Mouse (Mus musculus) embryonic facial prominence, embryonic 14.5 days (tissue): Measurements from ENCODE around the gene Nr6a1. TPM values are rescaled to one million over a fixed set of nuclear protein-coding genes. Genes with fewer than 3 reads are reported as not detected.

ENCODE experiments used
- ATAC-seq: fragments of 200-750 bp; cut with Nextera tagmentation; 2 replicates; pipeline ENCODE4 v1.8.0; 2017; ENCODE audit warnings: low read depth, moderate number of reproducible peaks, moderate TSS enrichment
- DNase-seq: peaks from one replicate; pipeline ENCODE4 v3.0.0-alpha.2; 2015; ENCODE audit warnings: low spot score
- H3K27ac ChIP-seq: fragments of 300-500 bp; sonication (generic); replicated peaks from 2 replicates; pipeline ENCODE4 v1.5.1; 2014; ENCODE audit warnings: low read depth, mild to moderate bottlenecking, low read length, moderate library complexity
- H3K27me3 ChIP-seq: fragments of 300-500 bp; sonication (generic); replicated peaks from 2 replicates; pipeline ENCODE4 v1.6.1; 2014; ENCODE audit warnings: low read length; ENCODE audit not compliant: control insufficient read depth, insufficient read depth
- H3K36me3 ChIP-seq: fragments of 300-500 bp; sonication (generic); 2 replicates; pipeline ENCODE4 v1.6.1; 2014; ENCODE audit warnings: low read length, mixed read lengths; ENCODE audit not compliant: control insufficient read depth, insufficient read depth
- H3K4me1 ChIP-seq: fragments of 300-500 bp; sonication (generic); 2 replicates; pipeline ENCODE4 v1.6.1; 2014; ENCODE audit warnings: antibody characterized with exemption, low read length; ENCODE audit not compliant: control insufficient read depth, insufficient read depth
- H3K4me2 ChIP-seq: fragments of 300-500 bp; sonication (generic); 2 replicates; pipeline ENCODE4 v1.6.1; 2014; ENCODE audit warnings: low read depth, mild to moderate bottlenecking, low read length, moderate library complexity, mixed read lengths
- H3K4me3 ChIP-seq: fragments of 300-500 bp; sonication (generic); 2 replicates; pipeline ENCODE4 v1.5.1; 2014; ENCODE audit warnings: low read depth, mild to moderate bottlenecking, low read length
- H3K9ac ChIP-seq: fragments of 300-500 bp; sonication (generic); 2 replicates; pipeline ENCODE4 v1.6.1; 2014; ENCODE audit warnings: low read depth, mild to moderate bottlenecking, low read length, moderate library complexity, mixed read lengths
- H3K9me3 ChIP-seq: fragments of 300-500 bp; sonication (generic); 2 replicates; pipeline ENCODE4 v1.6.1; 2016; ENCODE audit warnings: low read length; ENCODE audit not compliant: control insufficient read depth
- WGBS: fragments of 180-500 bp; shearing (Covaris S2); extraction: QIAGEN DNeasy Blood & Tissue Kit; methylation state at CpG from one replicate; pipeline ENCODE4 v1.1.7; 2014; 5-methylcytosine and 5-hydroxymethylcytosine counted together
- polyA plus RNA-seq: library from polyadenylated mRNA; unstranded; fragments of >200 nt; fragmentation: Nextera tagmentation; extraction: Ambion mirVana; gene quantifications from 2 replicates; pipeline ENCODE4 v1.2.1, GENCODE M21; 2014

The Nr6a1 gene
- polyA plus RNA-seq, 1 experiment from 2014 or later: 1.7 TPM

DNA sequence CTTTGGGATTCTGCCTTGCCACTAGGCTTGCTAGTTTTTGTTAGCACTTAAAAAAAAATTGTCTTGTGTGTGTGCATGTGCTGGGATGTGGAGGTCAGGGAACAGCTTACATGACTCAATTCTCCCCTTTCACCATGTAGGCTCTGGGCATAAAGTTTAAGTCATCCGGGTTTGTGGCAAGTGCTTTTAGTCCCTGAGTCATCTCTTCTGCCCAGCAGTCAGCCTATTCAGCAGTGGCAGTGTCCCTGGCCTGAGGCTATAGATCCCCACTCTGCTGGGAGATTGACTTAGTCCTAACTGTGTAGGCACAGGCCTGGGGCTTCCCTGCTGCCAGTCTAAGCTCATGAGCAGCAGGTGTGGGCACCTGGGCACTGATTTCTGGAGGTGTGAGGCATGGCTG, 237.6 kb downstream of the Nr6a1 start:
- Histone ChIP-seq H3K4me1 (0 out of 2 replicates have a peak, but pooled peaks cover 5% of the 10 kb centered on the region), H3K9me3 (no peaks in the 10 kb centered on the region), H3K27ac (no peak overlapping the region), H3K27me3 (peaks cover 6% of the 10 kb centered on the region; the same call in 1 of the 2 replicates), H3K36me3 (no peaks in the 10 kb centered on the region), H3K4me2 (no peak overlapping the region), H3K4me3 (no peak overlapping the region), H3K9ac (no peak overlapping the region)
- ATAC-seq (no peak), DNase-seq (no peak)
- WGBS: 50% methylated on average over 1 of the region's 1 CpGs

DNA sequence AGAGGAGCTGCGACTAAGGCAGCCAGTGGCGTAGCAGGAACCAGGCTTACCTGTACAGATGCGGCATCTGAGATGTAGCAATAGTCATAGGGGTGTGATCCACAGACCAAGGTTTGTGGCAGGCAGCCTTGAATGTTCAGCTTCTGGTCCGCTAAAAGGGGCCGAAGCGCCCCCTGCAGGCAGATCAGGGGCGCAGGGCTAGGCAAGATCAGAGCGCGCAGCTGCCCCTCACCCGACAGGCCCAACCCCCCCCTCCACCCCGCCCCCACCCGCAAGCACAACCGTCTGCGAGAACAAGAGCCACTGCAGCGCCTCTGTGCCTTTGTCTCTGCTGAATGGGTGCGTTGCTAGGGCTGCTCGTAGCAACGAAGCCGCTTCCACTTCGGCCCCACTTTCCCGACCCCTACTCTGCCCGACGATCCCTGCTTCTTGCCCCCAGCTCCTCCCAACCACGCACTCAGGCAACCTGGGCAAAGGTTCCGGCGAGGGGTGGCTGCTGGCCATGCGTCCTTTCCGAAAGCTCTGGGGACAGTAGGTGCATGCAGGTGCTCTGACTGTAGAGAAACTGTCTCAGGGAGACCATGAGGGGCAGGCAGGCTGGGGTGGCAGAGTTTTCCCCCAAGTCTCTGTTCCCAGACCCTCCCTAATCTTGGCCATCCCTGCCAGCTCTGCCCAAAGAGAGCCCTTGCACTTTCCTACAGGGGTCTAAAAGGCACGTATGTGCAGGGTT, 238.5 kb downstream of the Nr6a1 start:
- Histone ChIP-seq H3K4me3 (peak overlapping the region; percentile 31), H3K9ac (peak overlapping the region; percentile 54), H3K27me3 (peaks cover 6% of the 10 kb centered on the region; the same call in 1 of the 2 replicates), H3K27ac (no peak overlapping the region), H3K4me1 (0 out of 2 replicates have a peak, but pooled peaks cover 5% of the 10 kb centered on the region), H3K9me3 (no peaks in the 10 kb centered on the region), H3K36me3 (no peaks in the 10 kb centered on the region), H3K4me2 (peak overlapping the region; percentile 58)
- DNase-seq: peak; percentile 62
- peak; percentile 87 for ATAC-seq
- 10% methylated on average over 9 of the region's 29 CpGs for WGBS

DNA sequence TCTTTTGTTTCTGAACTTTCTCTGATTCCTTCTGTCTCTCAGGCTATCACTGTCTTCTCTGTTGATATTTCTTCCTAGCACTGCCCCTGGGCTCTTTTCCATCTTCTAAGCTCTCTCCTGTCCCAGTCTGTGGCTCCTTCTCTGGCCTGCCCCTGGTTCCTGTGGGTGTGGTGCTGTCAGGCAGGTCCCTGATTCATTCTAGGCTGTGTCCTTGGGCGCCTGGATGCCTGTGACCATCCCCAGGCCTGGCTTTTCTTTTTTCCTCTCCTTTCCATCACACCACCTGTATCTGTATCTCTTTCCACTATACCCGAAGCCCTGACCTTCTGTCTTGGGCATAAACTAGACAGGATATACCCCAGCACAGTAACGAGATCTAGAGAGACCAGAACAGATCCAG, 241.7 kb downstream of the Nr6a1 start:
- no peak overlapping the region for H3K27ac ChIP-seq
- H3K4me2 ChIP-seq: no peak overlapping the region
- no peak overlapping the region for H3K4me3 ChIP-seq
- 70% methylated on average over 3 of the region's 3 CpGs for WGBS
- H3K27me3 ChIP-seq: peaks cover 6% of the 10 kb centered on the region; the same call in 1 of the 2 replicates
- ATAC-seq (no peak), DNase-seq (no peak)
- H3K9me3 ChIP-seq: no peaks in the 10 kb centered on the region
- no peaks in the 10 kb centered on the region for H3K36me3 ChIP-seq
- 0 out of 2 replicates have a peak, but pooled peaks cover 5% of the 10 kb centered on the region for H3K4me1 ChIP-seq
- H3K9ac ChIP-seq: no peak overlapping the region

DNA sequence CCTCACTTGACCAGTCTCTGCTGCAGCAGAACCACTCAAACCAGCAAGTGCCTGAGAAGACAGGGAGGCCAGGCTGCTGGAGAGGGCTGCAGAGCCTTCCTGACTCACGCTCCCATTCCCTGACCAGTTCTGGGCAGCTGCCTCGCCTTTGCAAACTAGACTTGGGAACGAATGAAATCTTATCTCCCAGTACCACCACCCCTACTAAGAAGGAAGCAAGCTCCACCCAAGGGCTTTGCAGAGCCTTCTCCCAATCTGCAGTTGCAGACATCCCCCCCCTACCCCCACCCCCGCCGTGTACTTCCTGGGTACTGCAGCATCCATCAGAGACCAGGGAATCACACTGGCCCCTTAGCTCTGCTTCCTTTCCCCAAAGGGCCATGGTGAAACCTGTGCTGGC, 244.4 kb downstream of the Nr6a1 start:
- Histone ChIP-seq H3K27ac (no peak overlapping the region), H3K4me1 (no peaks in the 10 kb centered on the region), H3K36me3 (no peaks in the 10 kb centered on the region), H3K4me2 (no peak overlapping the region), H3K4me3 (no peak overlapping the region), H3K9ac (no peak overlapping the region), H3K9me3 (no peaks in the 10 kb centered on the region), H3K27me3 (no peaks in the 10 kb centered on the region)
- ATAC-seq (no peak), DNase-seq (no peak)
- WGBS: 76% methylated on average over 5 of the region's 5 CpGs

DNA sequence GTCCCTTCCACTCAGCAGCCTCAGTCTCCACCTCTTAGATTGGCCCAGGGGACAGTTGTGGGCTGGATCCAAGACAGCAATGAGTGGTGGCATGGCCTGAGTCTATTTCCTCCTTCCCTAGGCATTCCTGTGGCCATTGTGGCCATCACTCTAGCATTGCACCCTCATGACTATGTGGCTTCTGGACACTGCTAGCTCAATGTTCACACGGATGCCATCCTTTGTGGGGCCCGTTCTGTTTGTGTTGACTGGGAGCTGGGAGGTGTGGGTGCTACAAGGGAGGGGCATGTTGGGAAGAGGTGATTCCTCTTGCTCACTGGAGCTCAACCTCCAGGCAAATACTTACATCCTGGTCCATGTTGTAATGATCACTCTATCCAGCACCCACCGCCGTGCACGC, 245.3 kb downstream of the Nr6a1 start:
- ATAC-seq (no peak), DNase-seq (no peak)
- Histone ChIP-seq H3K27me3 (no peaks in the 10 kb centered on the region), H3K4me1 (no peaks in the 10 kb centered on the region), H3K36me3 (no peaks in the 10 kb centered on the region), H3K9ac (no peak overlapping the region), H3K4me3 (no peak overlapping the region), H3K9me3 (no peaks in the 10 kb centered on the region), H3K27ac (no peak overlapping the region), H3K4me2 (no peak overlapping the region)
- 75% methylated on average over 5 of the region's 5 CpGs for WGBS

DNA sequence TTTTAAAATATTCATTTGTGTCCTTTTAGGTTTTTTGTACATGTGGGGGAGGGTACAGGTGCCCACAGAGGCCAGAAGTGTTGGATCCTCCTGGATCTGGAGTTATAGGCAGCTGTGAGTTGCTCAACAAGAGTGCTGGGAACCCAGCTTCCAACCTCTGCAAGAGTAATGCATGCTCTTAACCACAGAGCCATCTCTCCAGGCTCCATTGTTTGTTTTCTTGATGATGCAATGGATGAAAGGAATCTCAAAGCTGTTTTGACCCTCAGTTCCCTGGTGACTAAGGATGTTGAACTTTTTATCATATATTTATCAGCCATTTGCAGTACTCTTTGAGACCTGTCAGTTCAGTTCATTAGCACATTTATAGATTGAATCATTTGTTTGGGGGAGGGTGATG, 248.5 kb downstream of the Nr6a1 start:
- no peaks in the 10 kb centered on the region for H3K36me3 ChIP-seq
- no peaks in the 10 kb centered on the region for H3K4me1 ChIP-seq
- DNase-seq (no peak), ATAC-seq (no peak)
- H3K27me3 ChIP-seq: no peaks in the 10 kb centered on the region
- H3K4me3 ChIP-seq: no peak overlapping the region
- H3K4me2 ChIP-seq: no peak overlapping the region
- H3K9ac ChIP-seq: no peak overlapping the region
- no peak overlapping the region for H3K27ac ChIP-seq
- H3K9me3 ChIP-seq: no peaks in the 10 kb centered on the region

DNA sequence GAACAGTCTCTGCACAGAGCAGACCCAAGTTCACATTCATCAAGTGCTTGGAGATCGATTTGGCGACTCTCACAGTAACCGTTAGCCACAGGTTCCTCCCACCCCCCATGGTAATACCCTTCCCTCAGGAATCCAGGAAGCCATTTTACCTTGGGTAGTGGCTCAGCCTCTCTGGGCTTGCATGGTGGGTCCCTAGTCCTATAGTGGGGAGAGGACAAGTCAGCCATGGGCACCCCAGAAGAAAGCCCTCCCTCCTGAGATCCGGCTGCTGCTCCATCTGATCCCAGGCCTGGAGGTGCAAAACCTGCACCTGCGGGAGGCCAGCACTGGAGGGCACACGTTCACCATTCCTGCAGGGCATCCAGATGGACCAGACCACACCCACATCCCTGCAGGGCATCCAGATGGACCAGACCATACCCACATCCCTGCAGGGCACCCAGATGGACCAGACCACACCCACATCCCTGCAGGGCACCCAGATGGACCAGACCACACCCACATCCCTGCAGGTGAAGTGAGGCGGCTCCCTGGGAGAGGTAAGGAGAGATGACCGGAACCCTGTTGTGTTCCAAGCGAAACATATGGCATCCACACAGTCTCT, 252.0 kb downstream of the Nr6a1 start:
- Histone ChIP-seq H3K27ac (no peak overlapping the region), H3K9ac (no peak overlapping the region), H3K36me3 (no peaks in the 10 kb centered on the region), H3K9me3 (no peaks in the 10 kb centered on the region), H3K4me1 (no peaks in the 10 kb centered on the region), H3K4me3 (no peak overlapping the region), H3K4me2 (no peak overlapping the region), H3K27me3 (no peaks in the 10 kb centered on the region; the same call in 1 of the 2 replicates)
- ATAC-seq: peak; percentile 30; the same call in 1 of the 2 replicates
- WGBS: 65% methylated on average over 9 of the region's 9 CpGs
- no peak for DNase-seq
